Mouse (Mus musculus) testis, adult 2 months (tissue): ENCODE measurements around the gene Tkfc. TPM values are rescaled to one million over a fixed set of nuclear protein-coding genes. Genes with fewer than 3 reads are reported as not detected.
"Not testable (repeated sequence)": the region's sequence is repeated elsewhere in the genome, so short reads cannot be mapped to it uniquely, and the experiment has no call there.

Experiments used
- H3K27ac ChIP-seq: fragments of 200-500 bp; 2 replicates; pipeline ENCODE4 v1.5.1; 2012; ENCODE audit warnings: low read depth, low read length; ENCODE audit not compliant: control insufficient read depth, insufficient read depth
- H3K27me3 ChIP-seq: fragments of 200-500 bp; 2 replicates; pipeline ENCODE4 v1.6.1; 2012; ENCODE audit warnings: mild to moderate bottlenecking, low read length, moderate library complexity; ENCODE audit not compliant: control insufficient read depth, insufficient read depth
- H3K36me3 ChIP-seq: fragments of 200-500 bp; 2 replicates; pipeline ENCODE4 v1.6.1; 2012; ENCODE audit warnings: mild to moderate bottlenecking, low read length; ENCODE audit not compliant: control insufficient read depth, insufficient read depth
- H3K4me1 ChIP-seq: fragments of 200-500 bp; 2 replicates; pipeline ENCODE4 v1.6.1; 2012; ENCODE audit warnings: low read length; ENCODE audit not compliant: control insufficient read depth, insufficient read depth
- H3K4me3 ChIP-seq: fragments of 200-500 bp; 2 replicates; pipeline ENCODE4 v1.5.1; 2012; ENCODE audit warnings: low read depth, mild to moderate bottlenecking, low read length, moderate library complexity, mixed read lengths; ENCODE audit not compliant: control insufficient read depth
- CTCF ChIP-seq: fragments of 200-500 bp; IDR thresholded peaks from 2 replicates; pipeline ENCODE4 v1.5.1; 2012; ENCODE audit warnings: low read depth, mild to moderate bottlenecking, inconsistent platforms, low read length, moderate library complexity; ENCODE audit not compliant: control insufficient read depth, insufficient read depth, insufficient replicate concordance
- POLR2A ChIP-seq: fragments of 200-500 bp; IDR thresholded peaks from 2 replicates; pipeline ENCODE4 v1.6.1; 2012; ENCODE audit warnings: low read depth, mild to moderate bottlenecking, inconsistent platforms, low read length, moderate library complexity; ENCODE audit not compliant: control insufficient read depth
- polyA plus RNA-seq: library from polyadenylated mRNA; depleted of rRNA; stranded (reverse); fragments of >200 nt; gene quantifications from 2 replicates; pipeline ENCODE4 v1.2.3, GENCODE M21; 2012

The Tkfc gene
- polyA plus RNA-seq, 1 experiment, result 166 TPM

- H3K27ac ChIP-seq, result no peak overlapping the region
- TF ChIP-seq CTCF, result no peak
- TF ChIP-seq POLR2A, result no peak
- H3K36me3 ChIP-seq, result no peaks in the 10 kb centered on the region
- H3K4me3 ChIP-seq, result no peak overlapping the region
- no peaks in the 10 kb centered on the region for H3K27me3 ChIP-seq
- H3K4me1 ChIP-seq, result no peaks in the 10 kb centered on the region
These were observed 40.2 kb downstream of the Tkfc start for GRCm38 (mm10) chr19:10565217-10565616.

GRCm38 (mm10) chr19:10564278-10564677 is 41.2 kb downstream of the Tkfc start:
- Histone ChIP-seq H3K36me3 (no peaks in the 10 kb centered on the region), H3K4me1 (no peaks in the 10 kb centered on the region), H3K4me3 (no peak overlapping the region), H3K27ac (no peak overlapping the region), H3K27me3 (no peaks in the 10 kb centered on the region)
- TF ChIP-seq POLR2A, result no peak
- no peak for TF ChIP-seq CTCF

- no peak overlapping the region for H3K4me3 ChIP-seq
- peak overlapping the region; percentile 78 for H3K27ac ChIP-seq
- no peaks in the 10 kb centered on the region for H3K27me3 ChIP-seq
- no peak for TF ChIP-seq CTCF
- no peak for TF ChIP-seq POLR2A
- H3K36me3 ChIP-seq, result no peaks in the 10 kb centered on the region
- H3K4me1 ChIP-seq, result no peaks in the 10 kb centered on the region
These were observed 43.1 kb downstream of the Tkfc start for GRCm38 (mm10) chr19:10562351-10562750.

- Histone ChIP-seq H3K27me3 (no peaks in the 10 kb centered on the region), H3K27ac (peak overlapping the region; percentile 78), H3K4me3 (no peak overlapping the region), H3K36me3 (no peaks in the 10 kb centered on the region), H3K4me1 (no peaks in the 10 kb centered on the region)
- no peak for TF ChIP-seq POLR2A
These were observed 43.7 kb downstream of the Tkfc start for GRCm38 (mm10) chr19:10561558-10562314.

- TF ChIP-seq POLR2A (no peak), CTCF (no peak)
- Histone ChIP-seq H3K36me3 (no peaks in the 10 kb centered on the region), H3K27me3 (no peaks in the 10 kb centered on the region), H3K27ac (no peak overlapping the region), H3K4me1 (peaks cover 5% of the 10 kb centered on the region; the same call in 1 of the 2 replicates), H3K4me3 (no peak overlapping the region)
These were observed 45.3 kb downstream of the Tkfc start for GRCm38 (mm10) chr19:10560108-10560507.

GRCm38 (mm10) chr19:10557837-10558375 is 47.5 kb downstream of the Tkfc start:
- not testable (repeated sequence) for H3K27ac ChIP-seq, H3K27me3 ChIP-seq, H3K4me3 ChIP-seq, H3K36me3 ChIP-seq, H3K4me1 ChIP-seq

GRCm38 (mm10) chr19:10557430-10557829 is 48.0 kb downstream of the Tkfc start:
- Histone ChIP-seq H3K27ac (no peak overlapping the region), H3K4me3 (no peak overlapping the region), H3K4me1 (peaks cover 5% of the 10 kb centered on the region; the same call in 1 of the 2 replicates), H3K27me3 (no peaks in the 10 kb centered on the region), H3K36me3 (no peaks in the 10 kb centered on the region)
- no peak for TF ChIP-seq CTCF
- TF ChIP-seq POLR2A, result no peak

GRCm38 (mm10) chr19:10557001-10557400 is 48.5 kb downstream of the Tkfc start:
- H3K4me3 ChIP-seq, result no peak overlapping the region; the same call in 1 of the 2 replicates
- peaks cover 5% of the 10 kb centered on the region; the same call in 1 of the 2 replicates for H3K4me1 ChIP-seq
- no peak for TF ChIP-seq POLR2A
- no peak for TF ChIP-seq CTCF

More at GRCm38 (mm10) chr19:10557001-10557400, 48.5 kb downstream of the Tkfc start:
- no peaks in the 10 kb centered on the region for H3K36me3 ChIP-seq
- H3K27ac ChIP-seq, result no peak overlapping the region
- no peaks in the 10 kb centered on the region for H3K27me3 ChIP-seq
